Mouse (Mus musculus): ENCODE measurements around the gene Gpr12.
"Not testable (repeated sequence)": the region's sequence is repeated elsewhere in the genome, so short reads cannot be mapped to it uniquely, and the experiment has no call there.

Gene Gpr12

GRCm38 (mm10) chr5:146584478-146585306, at the start of gene Gpr12:
TSS of gene Gpr12 (minus strand) at chr5:146585239.
- no peak for DNase-seq (ENCODE audit: low spot score in 2 of 2)

GRCm38 (mm10) chr5:146631602-146632001, 46.6 kb upstream of the Gpr12 start:
- no peak for DNase-seq (ENCODE audit: low spot score in 2 of 2)

- no peak for DNase-seq (ENCODE audit: low spot score in 2 of 2)
Observed at GRCm38 (mm10) chr5:146630961-146631360, 45.9 kb upstream of the Gpr12 start.

- no peak for DNase-seq (ENCODE audit: low spot score in 2 of 2)
Observed at GRCm38 (mm10) chr5:146629636-146630035, 44.6 kb upstream of the Gpr12 start.

- no peak for DNase-seq (ENCODE audit: low spot score in 2 of 2)
Observed at GRCm38 (mm10) chr5:146628804-146629203, 43.8 kb upstream of the Gpr12 start.

GRCm38 (mm10) chr5:146627901-146628300, 42.9 kb upstream of the Gpr12 start:
- no peak for DNase-seq (ENCODE audit: low spot score in 2 of 2)

- no peak for DNase-seq (ENCODE audit: low spot score in 2 of 2)
Observed at GRCm38 (mm10) chr5:146625635-146626311, 40.7 kb upstream of the Gpr12 start.

GRCm38 (mm10) chr5:146611830-146612229, 26.8 kb upstream of the Gpr12 start:
- DNase-seq (ENCODE audit: low spot score in 2 of 2) = no peak

- DNase-seq (ENCODE audit: low spot score in 2 of 2) = no peak
Observed at GRCm38 (mm10) chr5:146611009-146611408, 26.0 kb upstream of the Gpr12 start.

- no peak for DNase-seq (ENCODE audit: low spot score in 2 of 2)
Observed at GRCm38 (mm10) chr5:146609646-146610045, 24.6 kb upstream of the Gpr12 start.

DNA sequence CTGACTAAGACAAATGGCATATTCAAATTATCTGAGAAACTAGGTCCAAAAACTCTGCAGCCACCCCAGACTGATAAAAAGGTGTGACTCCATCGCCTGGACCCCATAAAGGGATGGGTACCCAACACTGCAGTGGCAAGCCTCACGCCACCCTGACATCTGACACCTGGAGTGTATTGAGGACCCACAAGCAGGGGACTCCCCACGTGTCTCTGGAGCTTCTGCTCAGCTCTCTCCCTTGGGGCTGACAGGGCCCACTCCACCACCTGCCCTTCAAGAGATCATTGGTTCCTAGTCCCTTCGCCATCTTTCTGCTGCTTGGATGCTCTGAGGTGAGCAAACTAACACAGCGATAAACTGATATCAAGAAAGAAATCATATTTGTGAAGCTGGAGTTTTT, 22.8 kb upstream of the Gpr12 start:
- no peak for DNase-seq (ENCODE audit: low spot score in 2 of 2)

- no peak for DNase-seq (ENCODE audit: low spot score in 2 of 2)
Observed at GRCm38 (mm10) chr5:146606895-146607294, 21.9 kb upstream of the Gpr12 start.

- DNase-seq (ENCODE audit: low spot score in 2 of 2) = no peak
Observed at GRCm38 (mm10) chr5:146606221-146606620, 21.2 kb upstream of the Gpr12 start.

DNA sequence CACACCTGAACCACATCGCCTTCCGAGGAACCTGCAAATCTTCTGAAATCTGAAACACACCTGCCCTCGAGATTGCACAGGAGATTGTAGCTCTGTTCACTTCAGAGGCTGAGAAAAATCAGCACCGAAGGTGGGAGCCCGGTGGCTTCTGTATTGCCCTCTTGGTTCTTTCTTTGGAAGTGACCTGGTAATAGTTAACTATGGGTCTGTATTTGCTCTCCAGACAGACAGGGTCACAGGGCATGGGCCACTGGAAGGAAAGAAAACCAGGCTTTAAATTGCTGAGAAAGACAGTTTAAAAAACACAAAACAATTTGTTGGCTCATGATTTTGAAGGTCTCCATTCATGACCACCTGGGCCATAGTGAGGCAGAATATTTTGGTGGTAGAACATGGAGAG, 14.9 kb upstream of the Gpr12 start:
- no peak for DNase-seq (ENCODE audit: low spot score in 2 of 2)

GRCm38 (mm10) chr5:146599216-146599615, 14.2 kb upstream of the Gpr12 start:
- DNase-seq (ENCODE audit: low spot score in 2 of 2) = not testable (repeated sequence)

DNA sequence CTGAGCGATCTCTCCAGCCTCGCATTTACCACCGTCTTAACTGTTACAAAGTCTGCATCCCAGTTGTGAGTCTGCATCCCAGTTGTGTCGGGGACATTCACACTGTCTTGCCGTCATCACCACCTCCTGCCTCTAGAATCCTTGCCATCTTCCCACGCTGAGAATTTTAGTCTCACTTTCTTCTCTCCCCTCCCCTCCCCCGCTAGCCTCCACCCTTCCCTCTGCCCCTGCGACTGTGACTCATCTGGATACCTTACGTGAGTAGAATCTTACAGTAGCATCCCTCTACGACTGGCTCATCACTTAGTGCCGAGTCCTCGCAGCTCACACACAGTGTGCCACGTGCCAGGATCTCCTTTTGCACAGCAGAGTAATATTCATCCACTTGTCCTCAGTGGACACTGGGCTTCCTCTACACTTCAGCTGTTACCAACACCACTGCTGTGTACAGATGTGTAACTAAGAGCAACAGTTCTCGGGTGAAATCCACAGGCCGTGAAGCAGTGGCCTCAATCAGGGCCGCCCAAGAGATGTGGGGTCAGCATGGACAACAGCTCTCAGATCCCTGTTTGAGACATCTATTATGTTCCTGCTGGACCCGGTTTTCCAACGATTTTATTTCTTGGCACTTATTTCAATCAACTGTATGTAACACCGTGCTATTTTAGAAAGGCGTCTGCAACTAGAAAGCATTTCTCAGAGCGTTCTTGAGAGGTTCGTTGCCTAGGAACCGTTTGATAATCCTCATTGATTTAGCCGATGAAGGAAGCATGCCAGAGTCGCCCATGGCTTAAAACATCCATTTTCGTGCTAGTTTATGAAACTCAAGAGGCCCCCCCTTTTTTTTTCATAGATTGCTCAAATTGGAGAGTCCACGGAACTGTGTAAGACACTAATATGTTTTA, 13.4 kb upstream of the Gpr12 start:
- DNase-seq (ENCODE audit: low spot score in 2 of 2) = no peak

DNA sequence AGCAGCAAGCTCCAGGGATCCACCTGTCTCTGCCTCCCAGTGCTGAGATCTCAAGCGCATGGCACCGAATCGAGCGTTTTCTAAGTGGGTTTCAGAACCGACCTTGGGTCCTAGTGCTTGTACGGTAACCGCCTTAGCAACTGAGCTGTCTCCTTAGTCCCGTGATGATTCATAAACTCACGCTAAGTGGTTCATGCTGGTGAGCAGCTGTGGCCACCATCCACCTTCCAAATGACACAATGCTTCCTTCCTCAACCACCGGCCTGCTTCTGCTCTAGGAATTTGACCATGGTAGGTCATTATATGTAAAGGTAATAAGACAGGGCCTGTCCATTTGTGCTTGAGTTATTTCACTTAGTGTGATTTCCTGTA, 12.4 kb upstream of the Gpr12 start:
- DNase-seq (ENCODE audit: low spot score in 2 of 2) = no peak

DNA sequence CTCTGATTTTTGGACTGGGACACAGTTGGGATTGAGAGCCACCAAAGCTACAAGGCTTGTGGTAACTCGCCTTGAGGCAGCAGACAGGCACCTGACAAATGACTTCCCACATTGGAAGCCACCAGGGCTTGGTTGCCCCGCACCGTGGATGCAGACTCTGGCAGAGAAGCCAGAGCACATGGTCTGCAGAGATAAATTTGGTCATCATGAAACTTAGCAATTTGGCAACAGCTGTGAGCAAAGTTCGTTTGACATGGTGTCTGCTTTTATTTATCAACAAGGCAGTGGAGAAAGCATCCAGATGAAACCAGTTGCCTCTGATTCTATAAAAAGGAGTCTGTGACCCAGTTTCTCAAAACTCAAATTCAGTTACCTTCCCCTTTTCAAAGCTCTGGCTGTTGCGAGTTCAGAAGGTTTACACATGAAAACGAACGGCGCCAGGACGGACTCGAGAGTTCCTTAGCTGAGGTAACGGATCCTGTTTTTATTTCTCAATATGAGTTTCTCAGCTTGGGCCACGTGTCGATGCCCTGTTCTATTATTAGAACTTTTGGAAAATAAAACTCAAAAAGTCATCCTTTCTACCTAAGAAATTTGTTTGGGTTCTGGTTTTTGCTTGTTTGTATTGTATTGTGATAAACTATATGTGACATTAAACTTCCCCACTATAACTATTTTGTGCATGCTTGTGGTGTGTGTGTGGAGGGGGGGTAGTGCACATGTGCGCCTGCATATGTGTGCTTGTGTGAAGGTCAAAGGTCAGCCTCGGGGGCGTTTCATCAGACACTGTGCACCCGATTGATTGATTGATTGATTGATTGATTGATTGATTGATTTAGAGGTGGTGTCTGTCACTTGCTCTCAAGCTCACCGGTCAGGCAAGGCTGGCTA, 11.8 kb upstream of the Gpr12 start:
- no peak for DNase-seq (ENCODE audit: low spot score in 2 of 2)

DNA sequence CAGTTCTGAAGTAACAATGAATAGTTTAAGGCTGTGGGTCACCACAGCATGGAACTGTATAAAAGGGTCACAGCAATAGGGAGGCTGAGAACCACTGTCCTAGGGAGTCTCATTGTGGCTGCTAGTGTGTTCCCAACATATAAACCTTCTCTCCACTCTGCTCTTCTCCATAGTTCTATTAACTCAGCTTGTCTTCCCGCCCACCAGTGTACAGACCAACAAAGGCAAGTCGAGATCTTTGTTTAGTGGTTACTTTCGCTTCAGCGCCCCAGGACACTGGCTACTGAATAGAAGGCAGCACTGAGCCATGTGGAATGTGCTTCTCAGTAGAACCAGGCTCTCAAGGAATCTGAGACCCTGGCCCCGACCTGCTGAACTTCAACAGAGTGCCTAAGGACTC, 7.5 kb upstream of the Gpr12 start:
- no peak for DNase-seq (ENCODE audit: low spot score in 2 of 2)

GRCm38 (mm10) chr5:146591636-146592035, 6.6 kb upstream of the Gpr12 start:
- DNase-seq (ENCODE audit: low spot score in 2 of 2) = no peak

GRCm38 (mm10) chr5:146590987-146591386, 5.9 kb upstream of the Gpr12 start:
- DNase-seq (ENCODE audit: low spot score in 2 of 2) = no peak
